Mouse (Mus musculus) ES-E14 (cell line): ENCODE results near the gene Smarcd2.

Experiments
- ZC3H11A ChIP-seq: IDR thresholded peaks from 2 replicates; pipeline ENCODE4 v1.6.1; 2012; ENCODE audit warnings: low read depth, mild to moderate bottlenecking, inconsistent platforms, low read length, borderline replicate concordance
- ZNF384 ChIP-seq: IDR thresholded peaks from 2 replicates; pipeline ENCODE4 v1.6.1; 2012; ENCODE audit warnings: low read depth, low read length, inconsistent platforms

- TF ChIP-seq ZNF384 = no peak
- TF ChIP-seq ZC3H11A = no peak
Observed at GRCm38 (mm10) chr11:106215927-106216729, 56.6 kb downstream of the Smarcd2 start, which contains the start of gene Ccdc47.
